In genomic region chr6:124919695-124920317, GRCm38 (mm10) we compare ENCODE assay signal across 7 mouse cellular contexts. TPM values are rescaled to one million over a fixed set of nuclear protein-coding genes. Genes with fewer than 3 reads are reported as not detected.
DNase-seq lines count a peak whose midpoint lies in the region; ATAC-seq and TF ChIP-seq lines count a peak whose summit lies in the region.

Gene Ptms, minus strand, starts transcription at chr6:124920103.

- TF ChIP-seq POLR2A in small intestine, adult 2 months (IDR thresholded peaks at IDR 0.05; ENCODE audit: low read depth, low read length) = peak; percentile 27; the same call in 1 of the 2 replicates

- peaks cover under 1% of the 10 kb centered on the region for H3K36me3 ChIP-seq in embryonic facial prominence, embryonic 12.5 days
- peaks cover 4% of the 10 kb centered on the region for H3K36me3 ChIP-seq in limb, embryonic 10.5 days
- peaks cover 3% of the 10 kb centered on the region for H3K36me3 ChIP-seq in midbrain, embryonic 12.5 days
- peaks cover under 1% of the 10 kb centered on the region; the same call in 1 of the 2 replicates for H3K36me3 ChIP-seq in small intestine, adult 2 months (ENCODE audit: control insufficient read depth, insufficient read depth, low read length)

- peak within 1 kb of the TSS; percentile 33 for H3K9ac ChIP-seq in embryonic facial prominence, embryonic 12.5 days
- peak within 1 kb of the TSS; percentile 99; the same call in 1 of the 2 replicates for H3K9ac ChIP-seq in midbrain, embryonic 12.5 days (replicated peaks)

- H3K4me2 ChIP-seq in embryonic facial prominence, embryonic 12.5 days (replicated peaks) = peak within 1 kb of the TSS; percentile 99
- H3K4me2 ChIP-seq in midbrain, embryonic 12.5 days (replicated peaks) = peak within 1 kb of the TSS; percentile 98

- H3K4me3 ChIP-seq in embryonic facial prominence, embryonic 12.5 days = peak within 1 kb of the TSS; percentile 93
- H3K4me3 ChIP-seq in limb, embryonic 10.5 days = peak within 1 kb of the TSS; percentile 97
- peak within 1 kb of the TSS; percentile 99 for H3K4me3 ChIP-seq in midbrain, embryonic 12.5 days
- H3K4me3 ChIP-seq in small intestine, adult 2 months (ENCODE audit: low read depth, low read length) = peak within 1 kb of the TSS; percentile 54

- H3K27me3 ChIP-seq in embryonic facial prominence, embryonic 12.5 days = no peaks in the 10 kb centered on the region
- no peaks in the 10 kb centered on the region for H3K27me3 ChIP-seq in limb, embryonic 10.5 days (ENCODE audit: low read depth, poor library complexity, severe bottlenecking)
- H3K27me3 ChIP-seq in midbrain, embryonic 12.5 days = no peaks in the 10 kb centered on the region
- no peaks in the 10 kb centered on the region for H3K27me3 ChIP-seq in small intestine, adult 2 months (ENCODE audit: control insufficient read depth, insufficient read depth, low read length)

- ATAC-seq in embryonic facial prominence, embryonic 12.5 days (ENCODE audit: insufficient number of reproducible peaks, insufficient read depth, low FRiP score, low TSS enrichment) = peak; percentile 87
- ATAC-seq in midbrain, embryonic 12.5 days (ENCODE audit: low FRiP score, low read depth) = peak; percentile 85

- no peak for TF ChIP-seq CTCF in small intestine, adult 2 months (IDR thresholded peaks at IDR 0.05; ENCODE audit: extremely low read depth, insufficient read length, insufficient replicate concordance, low read depth, low read length)

- peaks cover 43% of the 10 kb centered on the region for H3K4me1 ChIP-seq in embryonic facial prominence, embryonic 12.5 days
- peaks cover 71% of the 10 kb centered on the region for H3K4me1 ChIP-seq in limb, embryonic 10.5 days
- H3K4me1 ChIP-seq in midbrain, embryonic 12.5 days = peaks cover 52% of the 10 kb centered on the region
- peaks cover 24% of the 10 kb centered on the region for H3K4me1 ChIP-seq in small intestine, adult 2 months (ENCODE audit: control insufficient read depth, insufficient read depth, insufficient read length, low read length)

- H3K9me3 ChIP-seq in embryonic facial prominence, embryonic 12.5 days = no peaks in the 10 kb centered on the region
- H3K9me3 ChIP-seq in limb, embryonic 10.5 days (replicated peaks) = no peaks in the 10 kb centered on the region
- H3K9me3 ChIP-seq in midbrain, embryonic 12.5 days = no peaks in the 10 kb centered on the region

- peak within 1 kb of the TSS; percentile 100 for H3K27ac ChIP-seq in embryonic facial prominence, embryonic 12.5 days
- peak within 1 kb of the TSS; percentile 100 for H3K27ac ChIP-seq in limb, embryonic 10.5 days
- H3K27ac ChIP-seq in midbrain, embryonic 12.5 days (replicated peaks) = peak within 1 kb of the TSS; percentile 100
- H3K27ac ChIP-seq in small intestine, adult 2 months (ENCODE audit: insufficient read depth, low read depth, low read length) = peak within 1 kb of the TSS; percentile 94

- DNase-seq in adrenal gland, postnatal 14 days = peak; percentile 96
- peak; percentile 96 to 97 for DNase-seq in heart, adult 18-20 months
- peak; percentile 95 for DNase-seq in kidney, adult 18-20 months
- DNase-seq in limb, embryonic 10.5 days (ENCODE audit: low spot score) = peak; percentile 95

- 1% methylated on average over 13 of the region's 13 CpGs for whole genome bisulfite sequencing in embryonic facial prominence, embryonic 12.5 days
- WGBS in limb, embryonic 10.5 days = under 1% methylated on average over 13 of the region's 13 CpGs
- WGBS in midbrain, embryonic 12.5 days = under 1% methylated on average over 13 of the region's 13 CpGs
- 1% methylated on average over 13 of the region's 13 CpGs for WGBS in small intestine, adult 2 months

RNA-seq across cellular contexts. Expression of gene Ptms, which starts in this region (rescaled TPM):
- total RNA-seq in adrenal gland, postnatal 14 days (2021) = 917 and 925 TPM in 2 replicates
- polyA plus RNA-seq in embryonic facial prominence, embryonic 12.5 days (2016; fragmentation: Nextera tagmentation; extraction: Ambion mirVana) = 390 and 395 TPM in 2 replicates
- total RNA-seq in heart, adult 18-20 months (2021) = 100 to 1,000 TPM; 135 to 139 TPM
- 144 and 208 TPM in 2 replicates for polyA plus RNA-seq in limb, embryonic 10.5 days (2016; fragmentation: Nextera tagmentation; extraction: Ambion mirVana)
- polyA plus RNA-seq in midbrain, embryonic 12.5 days (2016; fragmentation: Nextera tagmentation; extraction: Ambion mirVana) = 525 and 672 TPM in 2 replicates
- polyA plus RNA-seq in small intestine, adult 2 months (2012; rRNA removed) = 683 and 1,784 TPM in 2 replicates

Comparison
In these comparisons a context has a peak if more than half of its experiments do, and no peak if none do; other contexts are left out.
1. Peak in every context shown above with its lines: DNase-seq, ATAC-seq, H3K4me3 ChIP-seq and H3K27ac ChIP-seq.